Mouse (Mus musculus) ES-Bruce4 (cell line): ENCODE measurements around the gene Samd14.

Source experiments
- CTCF ChIP-seq: IDR thresholded peaks from one replicate; pipeline ENCODE4 v1.8.1; 2011; ENCODE audit warnings: low read depth, low read length
- POLR2A ChIP-seq: IDR thresholded peaks from one replicate; pipeline ENCODE4 v1.8.1; 2011; ENCODE audit warnings: low read length; ENCODE audit not compliant: insufficient read depth

DNA sequence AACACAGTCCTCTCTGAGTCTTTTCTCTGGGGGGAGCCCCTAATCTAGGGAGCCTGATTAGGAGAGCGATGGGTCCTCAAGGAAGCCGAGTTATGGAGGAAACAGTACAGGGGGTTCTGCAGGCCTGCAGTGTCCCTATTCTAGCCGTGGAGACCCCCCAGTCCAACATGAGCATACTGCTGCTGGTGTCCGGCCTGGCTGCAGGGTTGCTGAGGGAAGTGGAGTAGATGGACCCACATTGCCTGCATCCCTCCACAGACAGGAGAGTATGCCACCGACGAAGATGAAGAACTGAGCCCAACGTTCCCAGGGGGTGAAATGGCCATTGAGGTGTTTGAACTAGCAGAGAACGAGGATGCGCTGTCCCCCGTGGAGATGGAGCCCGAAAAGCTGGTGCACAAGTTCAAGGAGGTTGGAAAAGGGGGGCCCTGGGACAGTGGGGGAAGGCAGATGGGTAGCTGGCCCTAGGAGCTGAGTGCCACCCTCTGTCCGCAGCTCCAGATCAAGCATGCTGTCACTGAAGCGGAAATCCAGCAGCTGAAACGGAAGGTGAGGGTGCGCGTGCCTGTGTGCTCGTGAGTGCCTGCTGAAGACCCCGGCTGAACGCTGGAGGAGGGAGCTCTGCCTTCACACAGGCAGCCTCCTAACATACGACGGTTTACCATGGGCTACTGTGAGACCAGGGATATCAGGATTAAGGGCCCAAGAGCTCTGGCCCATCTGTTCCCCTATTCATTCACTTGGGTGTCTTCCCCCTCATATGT, 7.9 kb upstream of the Samd14 start:
- TF ChIP-seq POLR2A (no peak), CTCF (no peak)
